Mouse (Mus musculus): ENCODE measurements around the gene Gjb1.

DNA sequence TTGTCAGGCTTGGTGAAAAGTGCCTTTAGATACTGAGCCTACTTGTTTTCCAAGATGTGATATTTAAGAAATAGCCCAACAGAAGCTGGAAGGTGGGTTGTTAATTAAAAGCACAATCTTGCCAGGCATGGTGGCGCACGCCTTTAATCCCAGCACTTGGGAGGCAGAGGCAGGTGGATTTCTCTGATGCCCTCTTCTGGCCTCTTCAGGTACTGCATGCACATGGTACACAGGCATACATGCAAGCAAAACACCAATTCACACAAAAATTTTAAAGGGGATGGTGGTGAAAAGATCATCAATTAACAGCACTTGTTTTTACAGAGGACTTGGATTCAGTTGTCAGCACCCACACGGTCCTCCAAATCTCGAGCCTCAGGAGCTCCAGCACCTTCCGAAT, 41.6 kb upstream of the Gjb1 start:
- TF ChIP-seq CTCF (conservative IDR thresholded peaks at IDR 0.05; ENCODE audit: low read length), result peak; percentile 57
- no peak for TF ChIP-seq POU5F1 (IDR thresholded peaks at IDR 0.05; ENCODE audit: borderline replicate concordance, low read length)
